Mouse (Mus musculus): Measurements from ENCODE around the gene Apbb2. TPM values are rescaled to one million over a fixed set of nuclear protein-coding genes. Genes with fewer than 3 reads are reported as not detected.
A peak's percentile ranks its signal among the peaks of the same experiment; 100 is the strongest.
"Not testable (repeated sequence)": the region's sequence is repeated elsewhere in the genome, so short reads cannot be mapped to it uniquely, and the experiment has no call there.

Gene Apbb2
- total RNA-seq, 2 experiments from 2014 or later, result 69.4 to 79.6 TPM

- peak in 1 of 2 experiments; percentile 0 for DNase-seq (ENCODE audit: low spot score in 2 of 2)
Observed at GRCm38 (mm10) chr5:66305511-66305910, 313.1 kb downstream of the Apbb2 start.

- DNase-seq (ENCODE audit: low spot score in 2 of 2), result no peak
Observed at GRCm38 (mm10) chr5:66304300-66305067, 314.1 kb downstream of the Apbb2 start.

- DNase-seq (ENCODE audit: low spot score in 2 of 2), result no peak
Observed at GRCm38 (mm10) chr5:66302873-66303272, 315.7 kb downstream of the Apbb2 start.

- no peak for DNase-seq (ENCODE audit: low spot score in 2 of 2)
Observed at GRCm38 (mm10) chr5:66302085-66302815, 316.3 kb downstream of the Apbb2 start.

GRCm38 (mm10) chr5:66300576-66300975 is 318.0 kb downstream of the Apbb2 start:
- no peak for DNase-seq (ENCODE audit: low spot score in 2 of 2)

GRCm38 (mm10) chr5:66298856-66299255 is 319.7 kb downstream of the Apbb2 start:
- DNase-seq (ENCODE audit: low spot score in 2 of 2), result no peak

- no peak for DNase-seq (ENCODE audit: low spot score in 2 of 2)
Observed at GRCm38 (mm10) chr5:66296116-66296515, 322.5 kb downstream of the Apbb2 start.

- DNase-seq (ENCODE audit: low spot score in 2 of 2), result no peak
Observed at GRCm38 (mm10) chr5:66294952-66295351, 323.6 kb downstream of the Apbb2 start.

GRCm38 (mm10) chr5:66294106-66294625 is 324.4 kb downstream of the Apbb2 start:
- no peak for DNase-seq (ENCODE audit: low spot score in 2 of 2)

- no peak for DNase-seq (ENCODE audit: low spot score in 2 of 2)
Observed at GRCm38 (mm10) chr5:66280742-66281141, 337.8 kb downstream of the Apbb2 start.

- no peak for DNase-seq (ENCODE audit: low spot score in 2 of 2)
Observed at GRCm38 (mm10) chr5:66279650-66280049, 338.9 kb downstream of the Apbb2 start.

- DNase-seq (ENCODE audit: low spot score in 2 of 2), result no peak
Observed at GRCm38 (mm10) chr5:66274417-66274816, 344.2 kb downstream of the Apbb2 start.

GRCm38 (mm10) chr5:66271141-66271540 is 347.4 kb downstream of the Apbb2 start:
- DNase-seq (ENCODE audit: low spot score in 2 of 2), result no peak

GRCm38 (mm10) chr5:66269616-66270015 is 349.0 kb downstream of the Apbb2 start:
- DNase-seq (ENCODE audit: low spot score in 2 of 2), result no peak

GRCm38 (mm10) chr5:66263398-66263797 is 355.2 kb downstream of the Apbb2 start:
- no peak for DNase-seq (ENCODE audit: low spot score in 2 of 2)

GRCm38 (mm10) chr5:66262475-66262874 is 356.1 kb downstream of the Apbb2 start:
- DNase-seq (ENCODE audit: low spot score in 2 of 2), result no peak

GRCm38 (mm10) chr5:66259756-66260448 is 358.7 kb downstream of the Apbb2 start, which contains the start of gene Nsun7:
Nsun7 (plus strand) TSS chr5:66259897.
- DNase-seq (ENCODE audit: low spot score in 2 of 2), result peak; percentile 49 to 55

- DNase-seq (ENCODE audit: low spot score in 2 of 2), result not testable (repeated sequence)
Observed at GRCm38 (mm10) chr5:66259431-66259755, 359.2 kb downstream of the Apbb2 start.

- no peak for DNase-seq (ENCODE audit: low spot score in 2 of 2)
Observed at GRCm38 (mm10) chr5:66259000-66259399, 359.6 kb downstream of the Apbb2 start.

GRCm38 (mm10) chr5:66255044-66255443 is 363.5 kb downstream of the Apbb2 start:
- no peak for DNase-seq (ENCODE audit: low spot score in 2 of 2)

- no peak for DNase-seq (ENCODE audit: low spot score in 2 of 2)
Observed at GRCm38 (mm10) chr5:66253219-66253618, 365.4 kb downstream of the Apbb2 start.

Data from adrenal gland, postnatal 4 days (tissue).